Mouse (Mus musculus): ENCODE results near the gene Emc8.
"Not testable (repeated sequence)": the region's sequence is repeated elsewhere in the genome, so short reads cannot be mapped to it uniquely, and the experiment has no call there.

Gene Emc8

GRCm38 (mm10) chr8:120685097-120685496 is 16.7 kb upstream of the Emc8 start:
- no peak for DNase-seq (ENCODE audit: low spot score in 2 of 2)

- DNase-seq (ENCODE audit: low spot score in 2 of 2): no peak
Observed at GRCm38 (mm10) chr8:120684082-120684481, 15.7 kb upstream of the Emc8 start.

- DNase-seq (ENCODE audit: low spot score in 2 of 2): no peak
Observed at GRCm38 (mm10) chr8:120683602-120684001, 15.2 kb upstream of the Emc8 start.

GRCm38 (mm10) chr8:120681113-120681512 is 12.7 kb upstream of the Emc8 start:
- no peak for DNase-seq (ENCODE audit: low spot score in 2 of 2)

- not testable (repeated sequence) for DNase-seq (ENCODE audit: low spot score in 2 of 2)
Observed at GRCm38 (mm10) chr8:120680405-120680804, 12.0 kb upstream of the Emc8 start.

- DNase-seq (ENCODE audit: low spot score in 2 of 2): no peak
Observed at GRCm38 (mm10) chr8:120679629-120680387, 11.4 kb upstream of the Emc8 start.

GRCm38 (mm10) chr8:120678447-120678846 is 10.1 kb upstream of the Emc8 start:
- peak; percentile 82 to 89 for DNase-seq (ENCODE audit: low spot score in 2 of 2)

- no peak for DNase-seq (ENCODE audit: low spot score in 2 of 2)
Observed at GRCm38 (mm10) chr8:120675718-120676117, 7.3 kb upstream of the Emc8 start.

GRCm38 (mm10) chr8:120673298-120673697 is 4.9 kb upstream of the Emc8 start:
- DNase-seq (ENCODE audit: low spot score in 2 of 2): no peak

GRCm38 (mm10) chr8:120672626-120673229 is 4.4 kb upstream of the Emc8 start:
- DNase-seq (ENCODE audit: low spot score in 2 of 2): no peak

GRCm38 (mm10) chr8:120671775-120672174 is 3.4 kb upstream of the Emc8 start:
- no peak for DNase-seq (ENCODE audit: low spot score in 2 of 2)

- DNase-seq (ENCODE audit: low spot score in 2 of 2): peak; percentile 74 to 80
Observed at GRCm38 (mm10) chr8:120667561-120668373, 606 bp downstream of the Emc8 start, which contains the start of the genes Gm27021 and Cox4i1. TSS of gene Gm27021 (minus strand) at chr8:120668079. TSS of gene Cox4i1 (plus strand) at chr8:120668222.

GRCm38 (mm10) chr8:120666807-120667470 is 1.4 kb downstream of the Emc8 start:
- no peak for DNase-seq (ENCODE audit: low spot score in 2 of 2)

- DNase-seq (ENCODE audit: low spot score in 2 of 2): no peak
Observed at GRCm38 (mm10) chr8:120665726-120666455, 2.5 kb downstream of the Emc8 start.

- DNase-seq (ENCODE audit: low spot score in 2 of 2): no peak
Observed at GRCm38 (mm10) chr8:120664566-120664965, 3.8 kb downstream of the Emc8 start.

- no peak for DNase-seq (ENCODE audit: low spot score in 2 of 2)
Observed at GRCm38 (mm10) chr8:120657415-120657814, 11.0 kb downstream of the Emc8 start.

GRCm38 (mm10) chr8:120656322-120657052 is 11.9 kb downstream of the Emc8 start:
- DNase-seq (ENCODE audit: low spot score in 2 of 2): no peak

- DNase-seq (ENCODE audit: low spot score in 2 of 2): no peak
Observed at GRCm38 (mm10) chr8:120647532-120647931, 20.8 kb downstream of the Emc8 start, which contains the start of gene 1190005I06Rik. TSS of gene 1190005I06Rik (minus strand) at chr8:120647632.

GRCm38 (mm10) chr8:120644663-120645062 is 23.7 kb downstream of the Emc8 start:
- peak; percentile 36 to 63 for DNase-seq (ENCODE audit: low spot score in 2 of 2)

- DNase-seq (ENCODE audit: low spot score in 2 of 2): no peak
Observed at GRCm38 (mm10) chr8:120642031-120642662, 26.2 kb downstream of the Emc8 start.

Measured in frontal cortex, postnatal 25 days (tissue).